Mouse (Mus musculus): ENCODE data around the gene 1700017D01Rik. TPM values are rescaled to one million over a fixed set of nuclear protein-coding genes. Genes with fewer than 3 reads are reported as not detected.
"Not testable (repeated sequence)": the region's sequence is repeated elsewhere in the genome, so short reads cannot be mapped to it uniquely, and the experiment has no call there.

1700017D01Rik gene
- total RNA-seq, 1 experiment: not detected

DNA sequence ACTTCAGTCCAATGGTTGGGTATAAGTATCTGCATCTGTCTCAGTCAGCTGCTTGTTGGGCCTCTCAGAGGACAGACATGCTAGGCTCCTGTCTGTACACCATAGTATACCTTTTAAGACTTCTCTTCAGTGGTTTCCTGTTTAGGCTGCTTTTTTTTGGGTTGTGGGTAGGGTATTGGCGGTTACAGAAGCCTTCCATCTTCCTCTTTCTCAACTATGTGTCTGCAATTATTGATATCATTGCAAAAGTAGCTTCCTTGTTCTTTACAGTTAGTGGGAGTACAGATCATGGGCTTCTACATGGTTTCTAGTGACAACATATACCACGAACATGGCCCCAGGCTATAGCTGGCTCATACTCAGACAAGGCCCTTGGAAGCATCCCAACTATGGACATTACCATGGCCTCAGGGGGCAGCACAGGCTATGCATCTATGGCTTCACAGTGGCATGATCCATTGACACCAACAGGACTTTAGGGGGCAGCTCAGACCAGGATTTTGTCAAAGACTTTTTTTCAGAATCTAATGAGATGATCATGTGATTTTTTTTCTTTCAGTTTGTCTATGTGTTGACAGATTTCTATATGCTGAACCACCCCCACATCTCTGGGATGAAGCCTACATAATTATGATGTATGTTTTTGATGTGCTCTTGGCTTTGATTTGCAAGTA is 65.3 kb downstream of the 1700017D01Rik start:
- Histone ChIP-seq H3K27ac (ENCODE audit: insufficient read depth, low read depth, low read length, poor library complexity, severe bottlenecking) (no peak overlapping the region), H3K9me3 (ENCODE audit: control insufficient read depth, insufficient read depth, low read depth, low read length) (no peaks in the 10 kb centered on the region), H3K9ac (ENCODE audit: insufficient read depth, low read depth, low read length, poor library complexity, severe bottlenecking) (no peak overlapping the region), H3K4me3 (ENCODE audit: insufficient read depth in 1 of 2, low read depth in 1 of 2, low read length in 2 of 2, poor library complexity in 1 of 2, severe bottlenecking in 1 of 2) (no peak overlapping the region), H3K4me1 (ENCODE audit: control insufficient read depth in 2 of 2, insufficient read depth in 2 of 2, low read length in 2 of 2, poor library complexity in 1 of 2) (no peaks in the 10 kb centered on the region), H3K36me3 (ENCODE audit: control insufficient read depth, insufficient read depth, low read length, poor library complexity, severe bottlenecking) (no peaks in the 10 kb centered on the region)
- in situ Hi-C loops (cut with MboI; ENCODE audit: low sequenced_read_pairs in 2 of 2, unreplicated experiment in 2 of 2): no loop called here
- no peak for TF ChIP-seq HCFC1 (IDR thresholded peaks at IDR 0.05; ENCODE audit: borderline replicate concordance, insufficient read depth, low read length)
- DNase-seq (ENCODE audit: low read depth, low spot score): no peak

DNA sequence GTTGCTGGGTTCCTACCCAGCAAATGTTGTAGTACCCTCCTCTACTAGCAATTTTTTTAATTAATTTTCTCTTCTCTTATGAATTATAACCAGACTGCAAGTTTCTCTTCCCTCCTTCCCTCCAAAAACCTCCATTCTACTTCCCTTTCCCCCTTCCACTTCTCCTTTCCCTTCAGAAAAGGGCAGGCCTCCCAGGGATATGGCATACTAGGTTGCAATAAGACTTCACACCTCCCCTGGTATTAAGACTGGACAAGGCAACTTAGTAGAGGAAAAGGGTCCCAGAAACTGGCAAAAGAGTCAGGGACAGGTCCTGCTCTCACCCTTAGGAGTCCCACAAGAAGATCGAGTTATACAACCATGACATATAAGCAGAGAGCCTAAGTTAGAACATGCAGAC is 69.8 kb downstream of the 1700017D01Rik start:
- Histone ChIP-seq H3K9me3 (ENCODE audit: control insufficient read depth, insufficient read depth, low read depth, low read length) (no peaks in the 10 kb centered on the region), H3K4me1 (ENCODE audit: control insufficient read depth in 2 of 2, insufficient read depth in 2 of 2, low read length in 2 of 2, poor library complexity in 1 of 2) (no peaks in the 10 kb centered on the region), H3K4me3 (ENCODE audit: insufficient read depth in 1 of 2, low read depth in 1 of 2, low read length in 2 of 2, poor library complexity in 1 of 2, severe bottlenecking in 1 of 2) (no peak overlapping the region), H3K36me3 (ENCODE audit: control insufficient read depth, insufficient read depth, low read length, poor library complexity, severe bottlenecking) (no peaks in the 10 kb centered on the region), H3K27ac (ENCODE audit: insufficient read depth, low read depth, low read length, poor library complexity, severe bottlenecking) (no peak overlapping the region), H3K9ac (ENCODE audit: insufficient read depth, low read depth, low read length, poor library complexity, severe bottlenecking) (no peak overlapping the region)
- no peak for TF ChIP-seq CHD2 (IDR thresholded peaks at IDR 0.05; ENCODE audit: low read depth, low read length)
- no peak for DNase-seq (ENCODE audit: low read depth, low spot score)
- in situ Hi-C loops (cut with MboI; ENCODE audit: low sequenced_read_pairs in 2 of 2, unreplicated experiment in 2 of 2): no loop called here

- in situ Hi-C loops (cut with MboI; ENCODE audit: low sequenced_read_pairs in 2 of 2, unreplicated experiment in 2 of 2): no loop called here
- no peaks in the 10 kb centered on the region for H3K36me3 ChIP-seq (ENCODE audit: control insufficient read depth, insufficient read depth, low read length, poor library complexity, severe bottlenecking)
- TF ChIP-seq HCFC1 (IDR thresholded peaks at IDR 0.05; ENCODE audit: borderline replicate concordance, insufficient read depth, low read length) (no peak), MAFK (IDR thresholded peaks at IDR 0.05; ENCODE audit: insufficient read depth, low read depth, low read length) (no peak), CHD2 (IDR thresholded peaks at IDR 0.05; ENCODE audit: low read depth, low read length) (no peak), ZNF384 (IDR thresholded peaks at IDR 0.05; ENCODE audit: low read depth, low read length) (no peak), ZC3H11A (IDR thresholded peaks at IDR 0.05; ENCODE audit: borderline replicate concordance, low read depth, low read length) (no peak)
- H3K27ac ChIP-seq (ENCODE audit: insufficient read depth, low read depth, low read length, poor library complexity, severe bottlenecking): no peak overlapping the region
- no peak overlapping the region for H3K9ac ChIP-seq (ENCODE audit: insufficient read depth, low read depth, low read length, poor library complexity, severe bottlenecking)
- no peaks in the 10 kb centered on the region for H3K4me1 ChIP-seq (ENCODE audit: control insufficient read depth in 2 of 2, insufficient read depth in 2 of 2, low read length in 2 of 2, poor library complexity in 1 of 2)
- DNase-seq (ENCODE audit: low read depth, low spot score): no peak
- H3K9me3 ChIP-seq (ENCODE audit: control insufficient read depth, insufficient read depth, low read depth, low read length): no peaks in the 10 kb centered on the region
- H3K4me3 ChIP-seq (ENCODE audit: insufficient read depth in 1 of 2, low read depth in 1 of 2, low read length in 2 of 2, poor library complexity in 1 of 2, severe bottlenecking in 1 of 2): no peak overlapping the region
These were observed 70.7 kb downstream of the 1700017D01Rik start for GRCm38 (mm10) chr19:11059967-11060366.

- H3K4me3 ChIP-seq (ENCODE audit: insufficient read depth in 1 of 2, low read depth in 1 of 2, low read length in 2 of 2, poor library complexity in 1 of 2, severe bottlenecking in 1 of 2); H3K27ac ChIP-seq (ENCODE audit: insufficient read depth, low read depth, low read length, poor library complexity, severe bottlenecking); H3K9me3 ChIP-seq (ENCODE audit: control insufficient read depth, insufficient read depth, low read depth, low read length); H3K9ac ChIP-seq (ENCODE audit: insufficient read depth, low read depth, low read length, poor library complexity, severe bottlenecking); DNase-seq (ENCODE audit: low read depth, low spot score); H3K4me1 ChIP-seq (ENCODE audit: control insufficient read depth in 2 of 2, insufficient read depth in 2 of 2, low read length in 2 of 2, poor library complexity in 1 of 2); H3K36me3 ChIP-seq (ENCODE audit: control insufficient read depth, insufficient read depth, low read length, poor library complexity, severe bottlenecking); in situ Hi-C loops (cut with MboI; ENCODE audit: low sequenced_read_pairs in 2 of 2, unreplicated experiment in 2 of 2): not testable (repeated sequence)
These were observed 75.0 kb downstream of the 1700017D01Rik start for GRCm38 (mm10) chr19:11055700-11056099.

DNA sequence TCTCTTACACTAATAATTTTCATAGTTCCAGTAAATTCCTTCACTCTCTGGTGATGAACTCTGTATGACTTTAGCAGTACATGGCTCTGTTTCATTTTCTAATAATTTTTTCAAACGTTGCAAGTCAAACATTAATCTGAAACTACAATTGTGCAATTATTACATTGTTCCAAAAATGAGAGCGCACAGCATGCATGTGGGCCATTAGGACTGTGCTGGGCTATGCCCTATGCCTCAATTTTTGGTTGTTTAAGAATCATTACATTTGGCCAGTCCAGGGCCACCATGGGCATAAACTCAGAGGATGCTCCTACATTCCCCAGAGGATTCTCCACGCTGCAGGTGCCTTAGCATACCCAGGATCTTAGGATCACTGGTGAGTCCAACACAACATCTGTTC is 77.4 kb downstream of the 1700017D01Rik start:
- H3K27ac ChIP-seq (ENCODE audit: insufficient read depth, low read depth, low read length, poor library complexity, severe bottlenecking): no peak overlapping the region
- H3K4me3 ChIP-seq (ENCODE audit: insufficient read depth in 1 of 2, low read depth in 1 of 2, low read length in 2 of 2, poor library complexity in 1 of 2, severe bottlenecking in 1 of 2): no peak overlapping the region
- no peak overlapping the region for H3K9ac ChIP-seq (ENCODE audit: insufficient read depth, low read depth, low read length, poor library complexity, severe bottlenecking)
- H3K9me3 ChIP-seq (ENCODE audit: control insufficient read depth, insufficient read depth, low read depth, low read length): no peaks in the 10 kb centered on the region
- in situ Hi-C loops (cut with MboI; ENCODE audit: low sequenced_read_pairs in 2 of 2, unreplicated experiment in 2 of 2): no loop called here
- no peak for DNase-seq (ENCODE audit: low read depth, low spot score)
- no peak for TF ChIP-seq HCFC1 (IDR thresholded peaks at IDR 0.05; ENCODE audit: borderline replicate concordance, insufficient read depth, low read length)
- no peak for TF ChIP-seq CHD2 (IDR thresholded peaks at IDR 0.05; ENCODE audit: low read depth, low read length)
- TF ChIP-seq ZC3H11A (IDR thresholded peaks at IDR 0.05; ENCODE audit: borderline replicate concordance, low read depth, low read length): no peak
- TF ChIP-seq ZNF384 (IDR thresholded peaks at IDR 0.05; ENCODE audit: low read depth, low read length): no peak
- no peak for TF ChIP-seq MAFK (IDR thresholded peaks at IDR 0.05; ENCODE audit: insufficient read depth, low read depth, low read length)
- H3K36me3 ChIP-seq (ENCODE audit: control insufficient read depth, insufficient read depth, low read length, poor library complexity, severe bottlenecking): no peaks in the 10 kb centered on the region
- no peaks in the 10 kb centered on the region for H3K4me1 ChIP-seq (ENCODE audit: control insufficient read depth in 2 of 2, insufficient read depth in 2 of 2, low read length in 2 of 2, poor library complexity in 1 of 2)

All from ES-E14 (cell line).